Mouse (Mus musculus): ENCODE data around the gene Camsap1. TPM values are rescaled to one million over a fixed set of nuclear protein-coding genes. Genes with fewer than 3 reads are reported as not detected.

The Camsap1 gene
- polyA plus RNA-seq, 1 experiment = 35.7 TPM

- WGBS = 37% methylated on average over 2 of the region's 2 CpGs
- H3K4me1 ChIP-seq (ENCODE audit: control insufficient read depth, insufficient read depth, low read length) = peaks cover 45% of the 10 kb centered on the region
- peak overlapping the region; percentile 20; the same call in 1 of the 2 replicates for H3K27ac ChIP-seq (ENCODE audit: insufficient read depth, low read length)
- TF ChIP-seq POLR2A (IDR thresholded peaks at IDR 0.05; ENCODE audit: borderline replicate concordance, insufficient read depth, low read length) (no peak), CTCF (IDR thresholded peaks at IDR 0.05; ENCODE audit: borderline replicate concordance, insufficient read depth, low read depth, low read length) (peak; percentile 53)
- no peak for DNase-seq
- H3K27me3 ChIP-seq (ENCODE audit: control insufficient read depth, insufficient read depth, low read length) = no peaks in the 10 kb centered on the region
- no peak overlapping the region for H3K4me3 ChIP-seq (replicated peaks; ENCODE audit: insufficient read depth, low read depth, low read length)
These were observed 69.8 kb downstream of the Camsap1 start for GRCm38 (mm10) chr2:25913247-25913646.

DNA sequence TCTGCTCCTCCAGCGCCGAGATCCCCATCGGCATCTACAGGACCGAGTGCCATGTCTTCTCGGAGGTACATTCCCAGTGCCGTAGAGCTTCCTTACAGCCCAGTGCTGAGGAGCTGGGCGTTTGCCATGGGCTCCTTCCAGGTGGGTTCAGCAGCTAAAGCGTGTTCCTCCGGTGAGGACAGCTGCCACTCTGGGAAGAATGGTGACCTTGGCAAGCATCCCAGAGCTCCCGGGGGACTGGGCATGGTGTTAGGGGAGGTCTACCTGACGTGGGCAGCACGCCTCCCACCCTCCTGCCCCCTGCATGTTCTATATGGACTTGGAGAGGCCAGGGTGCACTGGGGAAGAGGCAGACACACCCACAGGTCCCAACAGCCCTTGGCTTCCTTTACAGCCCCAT lies 73.2 kb downstream of the Camsap1 start:
- peak in 1 of 2 experiments; percentile 35 for DNase-seq
- no peak overlapping the region for H3K4me3 ChIP-seq (replicated peaks; ENCODE audit: insufficient read depth, low read depth, low read length)
- H3K27ac ChIP-seq (ENCODE audit: insufficient read depth, low read length) = 0 out of 2 replicates have a peak overlapping the region, but pooled peaks have one; percentile 6
- H3K4me1 ChIP-seq (ENCODE audit: control insufficient read depth, insufficient read depth, low read length) = peaks cover 35% of the 10 kb centered on the region
- 36% methylated on average over 12 of the region's 12 CpGs for WGBS
- no peaks in the 10 kb centered on the region for H3K27me3 ChIP-seq (ENCODE audit: control insufficient read depth, insufficient read depth, low read length)
- TF ChIP-seq POLR2A (IDR thresholded peaks at IDR 0.05; ENCODE audit: borderline replicate concordance, insufficient read depth, low read length) (no peak), CTCF (IDR thresholded peaks at IDR 0.05; ENCODE audit: borderline replicate concordance, insufficient read depth, low read depth, low read length) (no peak)

- WGBS = 84% methylated on average over 9 of the region's 9 CpGs
These were observed 84.1 kb downstream of the Camsap1 start for GRCm38 (mm10) chr2:25898970-25899369.

DNA sequence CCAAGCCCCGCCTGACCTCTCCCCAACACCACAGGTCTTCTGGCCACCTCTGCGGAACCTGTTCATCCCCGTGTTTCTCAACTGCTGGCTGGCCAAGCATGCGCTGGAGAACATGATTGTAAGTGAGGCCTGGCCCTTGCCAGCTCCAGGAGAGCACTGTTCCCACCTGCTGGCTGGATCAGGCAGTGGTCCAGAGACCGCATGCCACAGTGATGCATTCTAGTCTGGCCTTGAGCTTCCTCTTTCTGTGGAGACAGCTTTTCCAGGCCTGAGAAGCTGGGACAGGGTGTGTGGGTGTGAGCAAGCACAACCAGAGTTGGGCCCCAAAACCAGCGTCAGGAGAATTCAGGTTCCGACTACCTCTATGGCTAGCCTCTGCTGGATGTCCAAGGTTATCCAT lies 90.6 kb downstream of the Camsap1 start:
- TF ChIP-seq CTCF (IDR thresholded peaks at IDR 0.05; ENCODE audit: borderline replicate concordance, insufficient read depth, low read depth, low read length) (peak; percentile 53; the same call in 1 of the 2 replicates), POLR2A (IDR thresholded peaks at IDR 0.05; ENCODE audit: borderline replicate concordance, insufficient read depth, low read length) (no peak)
- WGBS = 19% methylated on average over 7 of the region's 7 CpGs

More at GRCm38 (mm10) chr2:25898970-25899369, 84.1 kb downstream of the Camsap1 start:
- Histone ChIP-seq H3K4me1 (ENCODE audit: control insufficient read depth, insufficient read depth, low read length) (no peaks in the 10 kb centered on the region; the same call in 1 of the 2 replicates), H3K27ac (ENCODE audit: insufficient read depth, low read length) (no peak overlapping the region), H3K4me3 (replicated peaks; ENCODE audit: insufficient read depth, low read depth, low read length) (no peak overlapping the region), H3K27me3 (ENCODE audit: control insufficient read depth, insufficient read depth, low read length) (no peaks in the 10 kb centered on the region)
- no peak for TF ChIP-seq POLR2A (IDR thresholded peaks at IDR 0.05; ENCODE audit: borderline replicate concordance, insufficient read depth, low read length)
- TF ChIP-seq CTCF (IDR thresholded peaks at IDR 0.05; ENCODE audit: borderline replicate concordance, insufficient read depth, low read depth, low read length) = no peak
- DNase-seq = no peak

GRCm38 (mm10) chr2:25888144-25888543 lies 94.9 kb downstream of the Camsap1 start:
- 66% methylated on average over 5 of the region's 5 CpGs for WGBS
- DNase-seq = no peak
- no peak for TF ChIP-seq CTCF (IDR thresholded peaks at IDR 0.05; ENCODE audit: borderline replicate concordance, insufficient read depth, low read depth, low read length)
- TF ChIP-seq POLR2A (IDR thresholded peaks at IDR 0.05; ENCODE audit: borderline replicate concordance, insufficient read depth, low read length) = no peak

More for the DNA sequence above, 90.6 kb downstream of the Camsap1 start:
- Histone ChIP-seq H3K27ac (ENCODE audit: insufficient read depth, low read length) (peak overlapping the region; percentile 16; the same call in 1 of the 2 replicates), H3K27me3 (ENCODE audit: control insufficient read depth, insufficient read depth, low read length) (no peaks in the 10 kb centered on the region), H3K4me3 (replicated peaks; ENCODE audit: insufficient read depth, low read depth, low read length) (no peak overlapping the region), H3K4me1 (ENCODE audit: control insufficient read depth, insufficient read depth, low read length) (peaks cover 48% of the 10 kb centered on the region)
- DNase-seq = peak; percentile 74 to 79

GRCm38 (mm10) chr2:25887226-25887625 lies 95.9 kb downstream of the Camsap1 start:
- Histone ChIP-seq H3K27me3 (ENCODE audit: control insufficient read depth, insufficient read depth, low read length) (no peaks in the 10 kb centered on the region), H3K27ac (ENCODE audit: insufficient read depth, low read length) (no peak overlapping the region; the same call in 1 of the 2 replicates), H3K4me1 (ENCODE audit: control insufficient read depth, insufficient read depth, low read length) (peaks cover 80% of the 10 kb centered on the region), H3K4me3 (replicated peaks; ENCODE audit: insufficient read depth, low read depth, low read length) (no peak overlapping the region)
- WGBS = 48% methylated on average over 8 of the region's 8 CpGs
- DNase-seq = no peak
- TF ChIP-seq POLR2A (IDR thresholded peaks at IDR 0.05; ENCODE audit: borderline replicate concordance, insufficient read depth, low read length) (no peak), CTCF (IDR thresholded peaks at IDR 0.05; ENCODE audit: borderline replicate concordance, insufficient read depth, low read depth, low read length) (no peak)

More at GRCm38 (mm10) chr2:25888144-25888543, 94.9 kb downstream of the Camsap1 start:
- H3K27me3 ChIP-seq (ENCODE audit: control insufficient read depth, insufficient read depth, low read length) = no peaks in the 10 kb centered on the region
- no peak overlapping the region for H3K4me3 ChIP-seq (replicated peaks; ENCODE audit: insufficient read depth, low read depth, low read length)
- H3K27ac ChIP-seq (ENCODE audit: insufficient read depth, low read length) = no peak overlapping the region
- H3K4me1 ChIP-seq (ENCODE audit: control insufficient read depth, insufficient read depth, low read length) = peaks cover 81% of the 10 kb centered on the region

DNA sequence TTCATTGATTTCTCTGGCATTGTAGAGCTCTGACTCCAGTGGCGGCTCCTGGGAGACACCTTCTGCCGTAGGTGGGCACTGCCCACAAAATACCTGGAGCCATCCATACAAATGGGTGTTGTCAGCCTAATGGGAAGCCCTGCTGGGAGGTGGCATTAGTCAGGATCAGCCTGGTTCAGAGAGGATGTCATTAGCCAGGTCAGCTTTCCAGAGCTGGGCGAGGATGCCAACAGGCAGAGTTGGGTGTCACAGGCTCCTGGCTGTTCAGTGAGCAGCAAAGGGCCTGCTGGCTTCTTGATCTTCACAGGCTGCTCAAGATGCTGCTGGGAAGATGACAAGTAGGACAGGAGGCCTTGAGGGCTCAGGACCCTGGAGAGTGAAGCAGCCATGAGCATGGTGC lies 98.3 kb downstream of the Camsap1 start:
- DNase-seq = peak in 1 of 2 experiments; percentile 63
- 21% methylated on average over 3 of the region's 3 CpGs for WGBS
- TF ChIP-seq POLR2A (IDR thresholded peaks at IDR 0.05; ENCODE audit: borderline replicate concordance, insufficient read depth, low read length) = no peak
- no peak for TF ChIP-seq CTCF (IDR thresholded peaks at IDR 0.05; ENCODE audit: borderline replicate concordance, insufficient read depth, low read depth, low read length)
- H3K27me3 ChIP-seq (ENCODE audit: control insufficient read depth, insufficient read depth, low read length) = no peaks in the 10 kb centered on the region
- no peak overlapping the region for H3K27ac ChIP-seq (ENCODE audit: insufficient read depth, low read length)
- H3K4me1 ChIP-seq (ENCODE audit: control insufficient read depth, insufficient read depth, low read length) = peaks cover 85% of the 10 kb centered on the region
- H3K4me3 ChIP-seq (replicated peaks; ENCODE audit: insufficient read depth, low read depth, low read length) = no peak overlapping the region

DNA sequence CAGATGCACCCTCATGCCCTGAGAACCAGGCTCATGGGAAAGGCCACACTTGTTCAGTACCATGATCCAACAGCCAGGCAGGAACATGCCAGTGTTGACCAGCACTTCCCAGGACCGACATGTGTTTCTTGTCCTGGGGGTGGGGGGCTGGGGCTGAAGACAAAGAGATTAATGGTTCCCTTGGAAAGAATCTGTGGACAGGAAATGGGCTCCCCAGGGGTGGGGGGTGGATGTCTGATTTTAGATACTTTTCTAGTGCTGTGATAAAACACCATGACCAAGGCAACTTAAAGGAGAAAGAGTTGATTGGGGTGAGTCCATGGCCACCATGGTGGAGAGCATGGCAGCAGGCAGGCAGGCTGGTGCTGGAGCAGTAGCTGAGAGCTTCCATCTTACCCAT lies 100.8 kb downstream of the Camsap1 start:
- TF ChIP-seq POLR2A (IDR thresholded peaks at IDR 0.05; ENCODE audit: borderline replicate concordance, insufficient read depth, low read length) (no peak), CTCF (IDR thresholded peaks at IDR 0.05; ENCODE audit: borderline replicate concordance, insufficient read depth, low read depth, low read length) (no peak)
- WGBS = 44% methylated on average over 1 of the region's 1 CpGs
- H3K4me3 ChIP-seq (replicated peaks; ENCODE audit: insufficient read depth, low read depth, low read length) = no peak overlapping the region
- H3K4me1 ChIP-seq (ENCODE audit: control insufficient read depth, insufficient read depth, low read length) = peaks cover 76% of the 10 kb centered on the region
- DNase-seq = no peak
- H3K27me3 ChIP-seq (ENCODE audit: control insufficient read depth, insufficient read depth, low read length) = no peaks in the 10 kb centered on the region
- no peak overlapping the region for H3K27ac ChIP-seq (ENCODE audit: insufficient read depth, low read length)
